Mouse (Mus musculus) heart, adult 8-10 months (tissue): Measurements from ENCODE around the gene Klf14. TPM values are rescaled to one million over a fixed set of nuclear protein-coding genes. Genes with fewer than 3 reads are reported as not detected.

ENCODE experiments used
- DNase-seq: peaks from one replicate; pipeline ENCODE4 v3.0.0; 2022; ENCODE audit warnings: low spot score
- total RNA-seq, 4 experiments: library from RNA; stranded (reverse); gene quantifications; 2 replicates each; pipeline ENCODE4 v1.2.4; 2022

Gene Klf14
- under 1 TPM; 0.09 to 0.52 (median 0.16) TPM for total RNA-seq

DNA sequence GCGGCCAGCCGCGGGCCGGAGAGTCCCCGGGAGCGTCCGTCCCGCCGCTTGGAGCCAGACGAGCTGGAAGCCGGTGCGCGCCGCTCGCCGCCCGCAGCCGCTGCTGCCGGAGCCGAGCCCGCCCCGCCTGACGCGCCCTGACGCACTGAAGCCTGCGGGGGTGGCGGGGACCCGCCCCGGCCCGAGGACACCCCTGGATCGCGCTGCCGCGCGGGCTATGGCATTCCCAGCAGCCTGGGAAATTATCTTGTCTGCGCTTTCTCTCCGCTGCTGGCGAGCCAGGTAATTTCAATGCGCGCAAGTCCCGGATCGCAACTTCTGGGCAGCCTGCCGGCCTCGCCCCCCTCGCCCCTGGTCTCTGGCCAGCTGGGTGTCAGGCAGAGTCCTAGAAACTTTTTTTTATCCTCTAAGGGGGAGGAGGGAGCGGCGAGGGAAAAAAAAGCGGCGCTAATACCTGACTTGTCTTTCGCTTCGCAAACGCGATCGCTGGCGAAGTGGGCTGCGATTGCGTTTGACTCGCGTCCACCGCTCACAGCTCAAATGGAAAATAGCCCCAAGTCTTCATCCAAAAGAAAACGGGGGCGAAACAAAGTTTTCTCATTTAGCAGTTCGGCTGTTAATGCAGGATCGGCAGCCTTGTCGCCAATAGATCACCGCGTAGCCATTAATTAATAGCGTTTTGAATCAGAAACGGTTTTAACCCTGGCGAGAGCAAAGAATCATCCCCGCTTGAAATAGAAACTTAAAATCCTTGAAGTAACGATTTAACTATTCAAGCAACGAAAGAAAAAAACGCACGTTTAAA is at the start of gene Klf14:
Gene Klf14, minus strand, starts transcription at position 343 of the 805 bp plus-strand sequence.
- DNase-seq: no peak

GRCm38 (mm10) chr6:31006111-31006600 is 47.3 kb upstream of the Klf14 start:
- DNase-seq: no peak

- DNase-seq: no peak
Observed at GRCm38 (mm10) chr6:30986393-30986792, 27.5 kb upstream of the Klf14 start.

GRCm38 (mm10) chr6:30983021-30983420 is 24.1 kb upstream of the Klf14 start:
- DNase-seq: no peak

DNA sequence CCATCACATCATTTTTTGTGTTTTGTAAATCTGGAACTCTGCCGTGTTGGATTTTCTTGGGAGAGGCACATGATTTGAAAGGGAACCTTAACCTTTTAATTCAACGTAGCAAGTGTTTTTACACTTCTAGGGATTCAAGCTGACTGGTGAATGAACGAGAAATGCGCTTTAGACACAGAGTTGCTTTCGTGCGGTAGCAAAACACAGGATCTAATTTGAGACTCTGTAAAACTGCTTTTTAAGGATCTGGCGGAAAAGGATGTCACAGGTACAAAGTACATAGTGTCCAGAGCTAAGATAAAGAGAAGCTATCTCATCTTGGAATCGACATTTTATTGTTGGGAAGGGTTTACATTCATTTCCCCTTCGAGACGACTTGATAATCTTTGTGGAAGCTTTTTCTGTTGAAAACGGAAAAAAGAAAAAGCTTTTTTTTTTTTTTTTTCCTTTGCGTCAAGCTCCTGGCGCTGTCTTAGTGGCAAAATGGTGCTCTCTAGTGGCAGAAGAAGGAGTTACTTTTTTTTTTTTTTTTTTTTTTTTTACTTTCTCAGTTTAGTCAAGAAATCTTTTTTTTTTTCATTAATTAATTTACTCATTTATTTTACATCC is 23.6 kb upstream of the Klf14 start:
- DNase-seq: no peak

GRCm38 (mm10) chr6:30981351-30981750 is 22.5 kb upstream of the Klf14 start:
- no peak for DNase-seq

DNA sequence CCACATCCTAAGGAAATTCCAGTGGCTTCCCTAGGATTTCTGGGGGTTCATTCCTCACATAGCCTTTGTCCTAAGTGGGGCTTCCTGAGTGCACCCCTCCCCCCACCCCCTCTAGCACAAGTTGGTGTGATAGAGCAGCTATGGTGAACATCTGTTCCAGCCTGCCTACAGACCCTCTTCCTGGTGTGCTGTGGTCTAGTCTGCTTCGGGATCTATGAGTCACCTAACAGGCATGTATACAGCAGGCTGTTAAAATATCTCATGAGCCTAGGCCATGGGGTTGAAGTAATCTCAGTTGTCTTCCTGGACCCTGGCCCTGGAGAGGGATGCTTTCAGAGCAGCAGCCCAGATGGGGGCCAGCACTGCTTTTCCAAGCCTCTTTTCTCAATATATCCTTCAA is 19.7 kb upstream of the Klf14 start:
- no peak for DNase-seq

GRCm38 (mm10) chr6:30972121-30972520 is 13.2 kb upstream of the Klf14 start:
- DNase-seq: no peak

- DNase-seq: no peak
Observed at GRCm38 (mm10) chr6:30957784-30958735, 818 bp downstream of the Klf14 start.

- no peak for DNase-seq
Observed at GRCm38 (mm10) chr6:30939264-30939663, 19.6 kb downstream of the Klf14 start.

DNA sequence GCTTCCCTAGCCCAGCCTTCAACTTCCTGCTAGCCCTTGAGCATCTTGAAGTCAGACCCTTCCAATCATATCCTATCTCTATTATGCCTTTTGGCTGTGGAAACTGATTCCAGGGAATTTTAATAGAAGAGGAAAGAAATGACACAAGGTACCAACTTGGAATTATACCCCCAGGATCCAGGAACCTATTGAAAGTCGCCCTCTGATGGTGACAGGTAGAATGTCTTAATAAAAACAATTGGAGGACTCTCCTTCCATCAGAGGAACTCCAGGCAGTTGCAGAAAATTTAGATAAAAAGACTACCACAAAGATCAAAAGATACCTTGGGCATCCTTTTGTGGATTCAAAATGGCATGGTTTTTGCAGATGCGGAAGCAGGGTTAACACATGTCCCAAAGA is 36.1 kb downstream of the Klf14 start:
- no peak for DNase-seq

- DNase-seq: no peak
Observed at GRCm38 (mm10) chr6:30921826-30922225, 37.1 kb downstream of the Klf14 start.

DNA sequence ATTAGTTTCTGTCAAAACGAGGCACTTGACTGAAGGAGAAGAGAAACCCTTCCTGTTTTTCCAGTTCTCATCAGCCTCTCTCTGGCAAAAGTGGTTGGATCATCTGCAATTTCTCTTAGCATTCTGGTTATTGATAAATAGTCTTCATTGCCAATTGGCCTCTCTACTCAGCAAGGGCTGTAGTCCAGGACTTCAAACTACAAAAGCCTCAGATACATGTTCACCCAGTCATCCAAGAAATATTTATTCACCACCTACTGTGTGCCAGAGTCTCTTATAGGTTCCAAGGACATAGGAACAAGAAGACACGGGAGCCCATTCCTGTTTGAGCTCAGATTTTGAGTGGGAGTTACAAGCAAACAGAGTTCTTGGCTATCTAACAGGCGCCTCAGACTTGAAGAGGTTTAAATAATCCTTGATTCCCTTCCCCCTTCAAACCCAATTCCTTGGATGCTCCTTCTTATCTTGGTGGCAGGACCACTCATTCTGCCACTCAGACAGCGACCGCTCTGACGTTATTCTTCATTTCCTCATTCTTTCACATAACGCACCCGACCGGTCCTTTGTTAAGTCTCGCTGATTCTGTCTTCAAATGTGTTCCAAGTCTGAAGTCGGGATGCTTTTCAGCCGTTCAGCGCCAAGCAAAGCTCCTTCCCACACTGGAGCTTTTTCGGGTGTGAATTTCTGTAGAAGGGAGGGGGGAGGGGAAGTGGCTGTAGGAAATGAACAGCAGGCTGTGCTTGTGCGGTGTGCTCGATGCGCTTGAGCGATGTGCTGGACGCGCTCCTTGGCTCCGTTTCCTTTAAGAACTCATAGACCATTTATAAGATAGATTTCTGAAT is 37.8 kb downstream of the Klf14 start:
- peak; percentile 6 for DNase-seq

DNA sequence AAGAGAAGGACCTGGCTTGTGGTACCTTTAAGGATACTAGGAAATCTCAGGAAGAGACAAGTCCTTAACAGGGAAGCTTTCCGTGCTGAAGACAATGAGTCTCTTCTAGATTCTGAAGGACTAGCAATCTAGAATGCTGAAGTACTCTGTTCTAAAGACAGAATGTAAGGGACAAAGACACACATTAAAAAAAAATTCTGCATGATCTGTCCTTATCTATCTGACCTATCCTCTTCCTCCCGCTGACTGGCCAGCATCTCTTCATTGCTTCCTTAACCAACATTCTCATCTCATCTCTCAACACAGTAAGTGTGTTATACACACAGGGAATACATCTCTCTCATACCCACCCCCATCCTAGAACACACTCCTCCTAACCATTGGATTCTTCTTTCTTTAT is 43.4 kb downstream of the Klf14 start, which contains the start of gene Tsga13:
Gene Tsga13, minus strand, starts transcription at position 101 of the 400 bp plus-strand sequence.
- DNase-seq: no peak

GRCm38 (mm10) chr6:30907970-30908369 is 50.9 kb downstream of the Klf14 start:
- no peak for DNase-seq

Other genes starting within 250 kb of the Klf14 start
- 1 to 10 TPM; 3.2 to 9.2 (median 7.6) TPM for gene Mest, start 235.5 kb downstream of the Klf14 start, total RNA-seq
- gene Copg2, start 62.3 kb downstream of the Klf14 start, total RNA-seq: 10 to 100 TPM; 38.2 to 41.3 (median 39.9) TPM
- gene Tsga13, start 43.5 kb downstream of the Klf14 start, total RNA-seq: not detected